Mouse (Mus musculus) heart, embryonic 13.5 days (tissue): ENCODE results near the gene Ndp. TPM values are rescaled to one million over a fixed set of nuclear protein-coding genes. Genes with fewer than 3 reads are reported as not detected.

Source experiments
- ATAC-seq: fragments of 200-750 bp; cut with Nextera tagmentation; 2 replicates; pipeline ENCODE4 v1.8.0; 2017; ENCODE audit warnings: moderate TSS enrichment; ENCODE audit not compliant: insufficient number of reproducible peaks, low FRiP score, low TSS enrichment; ENCODE audit errors: extremely low read depth
- H3K27ac ChIP-seq: fragments of 300-500 bp; sonication (generic); replicated peaks from 2 replicates; pipeline ENCODE4 v1.5.1; 2015; ENCODE audit warnings: moderate library complexity, mild to moderate bottlenecking, inconsistent platforms
- H3K27me3 ChIP-seq: fragments of 300-500 bp; sonication (generic); replicated peaks from 2 replicates; pipeline ENCODE4 v1.6.1; 2015; ENCODE audit warnings: mild to moderate bottlenecking, inconsistent platforms
- H3K36me3 ChIP-seq: fragments of 300-500 bp; sonication (generic); 2 replicates; pipeline ENCODE4 v1.6.1; 2015; ENCODE audit warnings: mild to moderate bottlenecking, inconsistent platforms
- H3K4me1 ChIP-seq: fragments of 300-500 bp; sonication (generic); 2 replicates; pipeline ENCODE4 v1.6.1; 2015; ENCODE audit warnings: inconsistent platforms
- H3K4me2 ChIP-seq: fragments of 300-500 bp; sonication (generic); 2 replicates; pipeline ENCODE4 v1.6.1; 2015; ENCODE audit warnings: inconsistent platforms, mild to moderate bottlenecking, moderate library complexity
- H3K4me3 ChIP-seq: fragments of 300-500 bp; sonication (generic); 2 replicates; pipeline ENCODE4 v1.5.1; 2015; ENCODE audit warnings: moderate library complexity, mild to moderate bottlenecking, inconsistent platforms
- H3K9ac ChIP-seq: fragments of 300-500 bp; sonication (generic); 2 replicates; pipeline ENCODE4 v1.6.1; 2015; ENCODE audit warnings: inconsistent platforms, mild to moderate bottlenecking, moderate library complexity
- H3K9me3 ChIP-seq: fragments of 300-500 bp; sonication (generic); 2 replicates; pipeline ENCODE4 v1.6.1; 2016; ENCODE audit warnings: inconsistent platforms
- WGBS: fragments of 180-500 bp; shearing (Covaris S2); methylation state at CpG from one replicate; pipeline ENCODE4 v1.1.7; 2015; ENCODE audit warnings: mixed read lengths; 5-methylcytosine and 5-hydroxymethylcytosine counted together
- polyA plus RNA-seq: library from polyadenylated mRNA; unstranded; fragments of >200 nt; fragmentation: Nextera tagmentation; extraction: Ambion mirVana; gene quantifications from 2 replicates; pipeline ENCODE4 v1.2.1, GENCODE M21; 2015

The Ndp gene
- polyA plus RNA-seq, 1 experiment from 2014 or later, result 1.6 TPM

GRCm38 (mm10) chrX:16846034-16846433 lies 65.5 kb downstream of the Ndp start:
- H3K36me3 ChIP-seq, result no peaks in the 10 kb centered on the region
- no peak overlapping the region for H3K9ac ChIP-seq
- H3K27me3 ChIP-seq, result no peaks in the 10 kb centered on the region
- H3K4me3 ChIP-seq, result no peak overlapping the region
- no peaks in the 10 kb centered on the region for H3K9me3 ChIP-seq
- no peak for ATAC-seq
- H3K4me2 ChIP-seq, result no peak overlapping the region
- 78% methylated on average over 2 of the region's 2 CpGs for WGBS
- no peak overlapping the region for H3K27ac ChIP-seq
- H3K4me1 ChIP-seq, result no peaks in the 10 kb centered on the region

- no peak overlapping the region for H3K27ac ChIP-seq
- ATAC-seq, result no peak
These were observed 70.1 kb downstream of the Ndp start for GRCm38 (mm10) chrX:16841443-16841842.

GRCm38 (mm10) chrX:16837293-16837692 lies 74.3 kb downstream of the Ndp start:
- ATAC-seq, result no peak

More at GRCm38 (mm10) chrX:16841443-16841842, 70.1 kb downstream of the Ndp start:
- Histone ChIP-seq H3K4me2 (no peak overlapping the region), H3K9ac (no peak overlapping the region), H3K36me3 (no peaks in the 10 kb centered on the region), H3K9me3 (no peaks in the 10 kb centered on the region), H3K4me1 (no peaks in the 10 kb centered on the region), H3K27me3 (no peaks in the 10 kb centered on the region), H3K4me3 (no peak overlapping the region)
- 62% methylated on average over 2 of the region's 2 CpGs for WGBS

DNA sequence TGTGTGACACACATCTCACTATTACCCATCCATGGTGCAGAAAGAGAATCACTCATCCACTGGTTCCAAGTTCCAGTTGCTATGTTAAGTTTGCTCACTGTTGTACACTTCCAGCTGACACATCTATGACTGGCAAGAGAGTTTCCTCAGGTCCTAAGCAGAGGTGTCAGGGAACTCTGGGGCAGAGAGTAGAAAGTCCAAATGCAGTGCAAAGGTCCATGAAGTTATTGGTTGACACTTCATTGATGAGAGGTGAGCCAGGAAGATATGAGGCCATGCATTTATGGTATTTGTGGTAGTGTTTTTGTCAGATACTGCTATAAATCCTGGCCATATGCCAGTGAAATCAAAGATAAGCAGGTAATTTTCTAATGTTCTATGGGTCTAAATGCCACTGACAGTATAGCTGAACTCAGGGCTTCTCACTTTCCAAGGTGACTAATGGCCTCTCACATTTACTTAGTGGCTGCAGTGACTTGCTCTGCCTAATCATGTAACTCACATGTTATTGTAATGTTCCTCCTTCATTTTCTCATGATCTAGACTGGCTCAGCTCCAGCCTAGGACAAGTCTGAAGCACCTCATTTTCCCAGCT lies 75.0 kb downstream of the Ndp start:
- H3K27me3 ChIP-seq, result no peaks in the 10 kb centered on the region
- no peaks in the 10 kb centered on the region for H3K36me3 ChIP-seq
- no peak for ATAC-seq
- H3K4me2 ChIP-seq, result no peak overlapping the region
- no peaks in the 10 kb centered on the region for H3K4me1 ChIP-seq
- H3K9ac ChIP-seq, result no peak overlapping the region
- H3K9me3 ChIP-seq, result no peaks in the 10 kb centered on the region
- H3K4me3 ChIP-seq, result no peak overlapping the region
- no peak overlapping the region for H3K27ac ChIP-seq

More at GRCm38 (mm10) chrX:16837293-16837692, 74.3 kb downstream of the Ndp start:
- H3K4me3 ChIP-seq, result no peak overlapping the region
- no peaks in the 10 kb centered on the region for H3K36me3 ChIP-seq
- no peaks in the 10 kb centered on the region for H3K9me3 ChIP-seq
- 72% methylated on average over 1 of the region's 1 CpGs for WGBS
- H3K27me3 ChIP-seq, result no peaks in the 10 kb centered on the region
- no peak overlapping the region for H3K27ac ChIP-seq
- no peak overlapping the region for H3K4me2 ChIP-seq
- H3K9ac ChIP-seq, result no peak overlapping the region
- no peaks in the 10 kb centered on the region for H3K4me1 ChIP-seq

Other genes starting within 250 kb of the Ndp start
- gene Maob, start 94.4 kb downstream of the Ndp start, polyA plus RNA-seq, result 7.9 and 9.2 TPM in 2 replicates